Mouse (Mus musculus): ENCODE measurements at regions not wholly inside any gene's neighbourhood (a gene's known extent, or its start where the extent isn't known, plus 50 kb on each side); places are given as distances from the start of the nearest gene placed in this dataset.

GRCm38 (mm10) chr2:46802812-46803211 is 1685.6 kb upstream of the Zeb2 start:
- H3K27me3 ChIP-seq, result no peaks in the 10 kb centered on the region
- H3K4me1 ChIP-seq (replicated peaks), result no peaks in the 10 kb centered on the region
- H3K27ac ChIP-seq, result no peak overlapping the region
- no peaks in the 10 kb centered on the region for H3K36me3 ChIP-seq
- peak; percentile 79 for ATAC-seq
- H3K4me3 ChIP-seq (replicated peaks), result no peak overlapping the region
- H3K9me3 ChIP-seq, result no peaks in the 10 kb centered on the region
- peak overlapping the region; percentile 16; the same call in 1 of the 2 replicates for H3K4me2 ChIP-seq (replicated peaks)
- WGBS, result 33% methylated on average over 7 of the region's 7 CpGs
- H3K9ac ChIP-seq (replicated peaks), result no peak overlapping the region

Measured in midbrain, embryonic 13.5 days (tissue).